Mouse (Mus musculus) midbrain, postnatal 0 days (tissue): ENCODE data around the gene Eif4g3. TPM values are rescaled to one million over a fixed set of nuclear protein-coding genes. Genes with fewer than 3 reads are reported as not detected.

Experiments
- ATAC-seq: fragments of 200-750 bp; cut with Nextera tagmentation; 2 replicates; pipeline ENCODE4 v1.8.0; 2017; ENCODE audit warnings: moderate number of reproducible peaks, mild to moderate bottlenecking, moderate TSS enrichment, moderate library complexity; ENCODE audit not compliant: low FRiP score
- DNase-seq: peaks from one replicate; pipeline ENCODE4 v3.0.0-alpha.2; 2015; ENCODE audit warnings: low spot score
- H3K27ac ChIP-seq: fragments of 300-500 bp; sonication (generic); 2 replicates; pipeline ENCODE4 v1.5.1; 2014; ENCODE audit warnings: low read depth, mild to moderate bottlenecking, low read length, mixed read lengths
- H3K27me3 ChIP-seq: fragments of 300-500 bp; sonication (generic); 2 replicates; pipeline ENCODE4 v1.6.1; 2014; ENCODE audit warnings: low read length, control low read depth, mixed read lengths; ENCODE audit not compliant: insufficient read depth
- H3K36me3 ChIP-seq: fragments of 300-500 bp; sonication (generic); 2 replicates; pipeline ENCODE4 v1.6.1; 2014; ENCODE audit warnings: low read length, control low read depth, mixed read lengths; ENCODE audit not compliant: insufficient read depth
- H3K4me1 ChIP-seq: fragments of 300-500 bp; sonication (generic); 2 replicates; pipeline ENCODE4 v1.6.1; 2014; ENCODE audit warnings: mild to moderate bottlenecking, control low read depth, antibody characterized with exemption, low read length, mixed read lengths; ENCODE audit not compliant: insufficient read depth
- H3K4me2 ChIP-seq: fragments of 300-500 bp; sonication (generic); 2 replicates; pipeline ENCODE4 v1.6.1; 2014; ENCODE audit warnings: low read depth, mild to moderate bottlenecking, low read length, mixed read lengths; ENCODE audit not compliant: poor library complexity, severe bottlenecking
- H3K4me3 ChIP-seq: fragments of 300-500 bp; sonication (generic); 2 replicates; pipeline ENCODE4 v1.5.1; 2014; ENCODE audit warnings: low read depth, mild to moderate bottlenecking, low read length, moderate library complexity
- H3K9ac ChIP-seq: fragments of 300-500 bp; sonication (generic); replicated peaks from 2 replicates; pipeline ENCODE4 v1.6.1; 2014; ENCODE audit warnings: mild to moderate bottlenecking, low read length, moderate library complexity, mixed read lengths; ENCODE audit not compliant: poor library complexity, severe bottlenecking
- H3K9me3 ChIP-seq: fragments of 300-500 bp; sonication (generic); 2 replicates; pipeline ENCODE4 v1.6.1; 2016; ENCODE audit warnings: low read length, control low read depth
- CTCF ChIP-seq: IDR thresholded peaks from 2 replicates; pipeline ENCODE4 v1.5.1; 2016; ENCODE audit warnings: antibody characterized with exemption, mild to moderate bottlenecking
- WGBS: fragments of 180-500 bp; shearing (Covaris S2); extraction: QIAGEN DNeasy Blood & Tissue Kit; methylation state at CpG from one replicate; pipeline ENCODE4 v1.1.7; 2014; 5-methylcytosine and 5-hydroxymethylcytosine counted together
- polyA plus RNA-seq: library from polyadenylated mRNA; unstranded; fragments of >200 nt; fragmentation: Nextera tagmentation; extraction: Ambion mirVana; gene quantifications from 2 replicates; pipeline ENCODE4 v1.2.1, GENCODE M21; 2015
- total RNA-seq: library from RNA; depleted of rRNA; stranded (reverse); fragments of >200 nt; gene quantifications from 2 replicates; pipeline ENCODE4 v1.2.3, GENCODE M21; 2014

The Eif4g3 gene
- total and polyA plus RNA-seq, 2 experiments from 2014 or later, result 42.4 to 92.2 TPM

- no peaks in the 10 kb centered on the region for H3K4me1 ChIP-seq
- H3K9ac ChIP-seq, result no peak overlapping the region
- WGBS, result 88% methylated on average over 3 of the region's 3 CpGs
- H3K27me3 ChIP-seq, result no peaks in the 10 kb centered on the region
- 0 out of 2 replicates have a peak, but pooled peaks cover 6% of the 10 kb centered on the region for H3K36me3 ChIP-seq
- H3K27ac ChIP-seq, result no peak overlapping the region
- no peak overlapping the region for H3K4me2 ChIP-seq
- no peaks in the 10 kb centered on the region for H3K9me3 ChIP-seq
- DNase-seq, result no peak
- TF ChIP-seq CTCF, result no peak
- no peak overlapping the region for H3K4me3 ChIP-seq
- no peak for ATAC-seq
These were observed 85.0 kb downstream of the Eif4g3 start for GRCm38 (mm10) chr4:138077663-138078295.

- TF ChIP-seq CTCF, result no peak
These were observed 86.4 kb downstream of the Eif4g3 start for GRCm38 (mm10) chr4:138079234-138079633.

DNA sequence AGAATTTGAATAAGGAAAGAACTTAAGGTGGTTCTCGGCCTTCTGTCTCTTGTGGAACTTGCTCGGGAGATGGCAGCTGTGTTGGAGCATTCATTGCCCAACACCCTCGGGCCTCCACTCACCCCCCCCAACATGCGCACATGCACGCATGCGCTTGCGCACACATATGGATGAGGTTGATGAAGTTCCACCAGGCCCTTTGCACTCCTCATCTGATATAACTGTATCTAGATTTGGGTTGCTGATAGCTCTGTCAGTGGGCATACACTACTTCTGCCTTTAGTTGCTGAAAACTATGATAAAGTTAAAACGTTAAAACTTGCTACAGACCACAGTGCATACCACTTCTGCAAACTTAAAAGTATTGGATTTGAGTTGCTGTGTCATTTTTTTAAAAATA lies 89.6 kb downstream of the Eif4g3 start:
- DNase-seq (no peak), ATAC-seq (no peak)
- H3K4me3 ChIP-seq, result no peak overlapping the region
- no peak overlapping the region for H3K27ac ChIP-seq
- TF ChIP-seq CTCF, result no peak
- no peak overlapping the region for H3K9ac ChIP-seq
- 81% methylated on average over 8 of the region's 8 CpGs for WGBS
- no peaks in the 10 kb centered on the region for H3K9me3 ChIP-seq
- no peaks in the 10 kb centered on the region for H3K27me3 ChIP-seq
- no peak overlapping the region for H3K4me2 ChIP-seq
- H3K4me1 ChIP-seq, result no peaks in the 10 kb centered on the region
- peaks cover 12% of the 10 kb centered on the region for H3K36me3 ChIP-seq

More at GRCm38 (mm10) chr4:138079234-138079633, 86.4 kb downstream of the Eif4g3 start:
- H3K27ac ChIP-seq, result no peak overlapping the region
- H3K36me3 ChIP-seq, result peaks cover 12% of the 10 kb centered on the region
- no peak for ATAC-seq
- no peak overlapping the region for H3K4me2 ChIP-seq
- no peak overlapping the region for H3K9ac ChIP-seq
- no peaks in the 10 kb centered on the region for H3K9me3 ChIP-seq
- DNase-seq, result no peak
- H3K4me3 ChIP-seq, result no peak overlapping the region
- H3K4me1 ChIP-seq, result no peaks in the 10 kb centered on the region
- no peaks in the 10 kb centered on the region for H3K27me3 ChIP-seq
- 93% methylated on average over 5 of the region's 5 CpGs for WGBS

DNA sequence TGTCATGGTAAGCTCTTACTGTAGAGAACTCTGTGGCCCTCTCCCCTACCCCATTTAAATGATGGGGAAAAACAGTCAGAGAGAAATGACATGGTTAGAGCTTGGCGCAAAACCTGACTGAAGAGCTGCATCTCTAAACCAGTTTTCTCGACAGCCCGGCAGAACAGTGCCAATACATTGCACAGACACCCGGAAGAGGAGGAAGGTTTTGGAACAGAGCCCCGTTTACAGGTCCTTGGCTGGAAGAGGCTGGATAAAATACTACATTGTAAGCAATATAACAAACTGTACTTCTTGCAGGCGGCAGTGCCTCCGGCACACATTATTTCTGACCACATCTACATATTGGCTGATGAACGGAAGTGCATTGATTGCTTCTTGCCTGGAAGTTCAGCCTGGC lies 91.3 kb downstream of the Eif4g3 start:
- Histone ChIP-seq H3K4me3 (no peak overlapping the region), H3K9ac (no peak overlapping the region), H3K36me3 (peaks cover 9% of the 10 kb centered on the region), H3K4me1 (no peaks in the 10 kb centered on the region), H3K27ac (no peak overlapping the region), H3K4me2 (no peak overlapping the region), H3K9me3 (no peaks in the 10 kb centered on the region), H3K27me3 (no peaks in the 10 kb centered on the region)
- TF ChIP-seq CTCF, result no peak
- no peak for DNase-seq
- no peak for ATAC-seq
- WGBS, result 76% methylated on average over 8 of the region's 8 CpGs

DNA sequence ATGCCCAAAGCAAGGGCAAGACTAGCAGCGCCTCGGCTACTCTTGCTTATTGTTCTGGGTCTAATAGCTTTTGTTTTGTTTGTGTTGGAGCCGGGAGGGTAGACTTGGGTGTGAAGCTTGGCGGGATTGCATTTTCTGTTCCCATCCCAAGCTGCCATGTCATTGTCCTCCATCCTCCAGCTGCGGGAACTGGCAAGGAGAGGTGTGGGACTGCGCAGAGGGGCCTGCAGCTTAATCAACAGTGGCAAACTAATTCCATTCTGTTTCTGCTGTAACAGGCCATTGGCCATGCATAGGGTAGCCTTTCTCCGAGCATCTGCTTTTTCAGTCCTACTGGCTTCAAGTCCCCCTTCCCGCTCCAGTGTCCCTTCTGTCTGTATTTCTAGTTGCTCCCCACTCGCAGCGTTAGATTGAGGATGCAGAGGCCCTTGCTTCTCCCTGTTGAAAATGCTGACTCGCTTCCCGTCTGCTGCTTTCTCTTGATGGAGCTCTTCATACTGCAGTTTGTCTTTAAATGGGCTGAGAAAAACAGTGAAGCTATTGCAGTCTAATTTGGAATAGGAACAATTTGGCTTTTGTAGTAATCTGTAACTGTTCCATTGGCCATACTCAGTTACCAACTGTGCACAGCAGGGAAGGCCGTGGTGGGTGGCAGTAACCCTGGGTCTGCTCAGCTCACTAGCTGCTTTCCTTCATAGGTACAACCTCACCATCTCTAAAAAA lies 92.2 kb downstream of the Eif4g3 start:
- Histone ChIP-seq H3K36me3 (peaks cover 9% of the 10 kb centered on the region), H3K9ac (no peak overlapping the region), H3K27me3 (no peaks in the 10 kb centered on the region), H3K9me3 (no peaks in the 10 kb centered on the region), H3K27ac (peak overlapping the region; percentile 43; the same call in 1 of the 2 replicates), H3K4me3 (no peak overlapping the region), H3K4me2 (no peak overlapping the region), H3K4me1 (no peaks in the 10 kb centered on the region)
- ATAC-seq, result no peak
- TF ChIP-seq CTCF, result no peak
- DNase-seq, result peak; percentile 43
- WGBS, result 60% methylated on average over 13 of the region's 13 CpGs

DNA sequence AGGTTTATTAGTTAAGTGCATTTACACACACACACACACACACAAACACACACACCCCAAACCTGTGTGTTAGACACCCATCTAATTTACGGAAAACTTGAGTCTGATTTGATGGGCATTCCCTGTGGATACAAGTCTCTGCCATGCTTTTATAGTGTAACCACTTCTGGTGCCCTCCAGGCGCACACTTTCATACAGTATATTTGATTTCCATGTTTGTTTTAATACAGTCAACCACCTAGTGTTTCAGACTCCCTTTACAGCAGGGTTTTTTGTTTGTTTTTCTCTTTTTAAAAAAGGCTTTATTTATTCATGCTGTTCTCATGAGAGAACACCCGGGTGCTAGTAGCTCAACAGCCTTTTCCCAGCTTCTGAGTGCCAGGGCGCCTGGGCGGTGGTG lies 94.1 kb downstream of the Eif4g3 start:
- H3K36me3 ChIP-seq, result peaks cover 9% of the 10 kb centered on the region
- H3K4me2 ChIP-seq, result no peak overlapping the region
- DNase-seq (no peak), ATAC-seq (no peak)
- WGBS, result 79% methylated on average over 5 of the region's 5 CpGs
- no peaks in the 10 kb centered on the region for H3K27me3 ChIP-seq
- no peaks in the 10 kb centered on the region for H3K4me1 ChIP-seq
- no peak for TF ChIP-seq CTCF
- H3K4me3 ChIP-seq, result no peak overlapping the region
- H3K9ac ChIP-seq, result no peak overlapping the region
- H3K27ac ChIP-seq, result no peak overlapping the region
- H3K9me3 ChIP-seq, result no peaks in the 10 kb centered on the region
